ENCODE assay signal across 8 mouse cellular contexts in genomic region chr13:49215128-49215503, GRCm38 (mm10). TPM values are rescaled to one million over a fixed set of nuclear protein-coding genes. Genes with fewer than 3 reads are reported as not detected.
DNase-seq lines count a peak whose midpoint lies in the region; ATAC-seq and TF ChIP-seq lines count a peak whose summit lies in the region.

No protein-coding gene starts in this region.

- WGBS in limb, embryonic 12.5 days, result 10% methylated on average over 5 of the region's 5 CpGs
- WGBS in small intestine, adult 2 months, result 18% methylated on average over 5 of the region's 5 CpGs

- peak overlapping the region; percentile 96 for H3K4me3 ChIP-seq in megakaryocyte, embryonic 14.5 days (replicated peaks)
- H3K4me3 ChIP-seq in limb, embryonic 12.5 days (replicated peaks), result peak overlapping the region; percentile 84
- H3K4me3 ChIP-seq in small intestine, adult 2 months (ENCODE audit: low read depth, low read length), result peak overlapping the region; percentile 86

- peak; percentile 61 for DNase-seq in cerebellum, adult 9-10 months
- DNase-seq in cerebellum, adult 18-20 months, result no peak
- DNase-seq in gastrocnemius, postnatal 4 days (ENCODE audit: low spot score in 2 of 2), result no peak
- DNase-seq in urinary bladder, postnatal 4 days (ENCODE audit: low spot score in 2 of 2), result no peak

- H3K27ac ChIP-seq in limb, embryonic 12.5 days, result no peak overlapping the region
- peak overlapping the region; percentile 69; the same call in 1 of the 2 replicates for H3K27ac ChIP-seq in small intestine, adult 2 months (ENCODE audit: insufficient read depth, low read depth, low read length)

- peaks cover 5% of the 10 kb centered on the region for H3K27me3 ChIP-seq in megakaryocyte, embryonic 14.5 days (replicated peaks)
- H3K27me3 ChIP-seq in limb, embryonic 12.5 days, result no peaks in the 10 kb centered on the region
- H3K27me3 ChIP-seq in small intestine, adult 2 months (ENCODE audit: control insufficient read depth, insufficient read depth, low read length), result no peaks in the 10 kb centered on the region

- no peaks in the 10 kb centered on the region for H3K9me3 ChIP-seq in megakaryocyte, embryonic 14.5 days
- no peaks in the 10 kb centered on the region for H3K9me3 ChIP-seq in limb, embryonic 12.5 days

- no peak for ATAC-seq in megakaryocyte, adult 5-6 weeks (ENCODE audit: poor library complexity, severe bottlenecking)
- no peak for ATAC-seq in limb, embryonic 12.5 days (ENCODE audit: insufficient number of reproducible peaks, insufficient read depth, low FRiP score, low TSS enrichment, low read depth)

- peak overlapping the region; percentile 83 for H3K9ac ChIP-seq in limb, embryonic 12.5 days (replicated peaks)

- H3K4me1 ChIP-seq in megakaryocyte, embryonic 14.5 days, result peaks cover 86% of the 10 kb centered on the region
- peaks cover 39% of the 10 kb centered on the region for H3K4me1 ChIP-seq in limb, embryonic 12.5 days (replicated peaks)
- H3K4me1 ChIP-seq in small intestine, adult 2 months (ENCODE audit: control insufficient read depth, insufficient read depth, insufficient read length, low read length), result peaks cover 14% of the 10 kb centered on the region

- no peak for TF ChIP-seq CTCF in small intestine, adult 2 months (IDR thresholded peaks at IDR 0.05; ENCODE audit: extremely low read depth, insufficient read length, insufficient replicate concordance, low read depth, low read length)

- peaks cover 30% of the 10 kb centered on the region for H3K36me3 ChIP-seq in megakaryocyte, embryonic 14.5 days (replicated peaks; ENCODE audit: low read length)
- H3K36me3 ChIP-seq in limb, embryonic 12.5 days, result no peaks in the 10 kb centered on the region
- no peaks in the 10 kb centered on the region for H3K36me3 ChIP-seq in small intestine, adult 2 months (ENCODE audit: control insufficient read depth, insufficient read depth, low read length)

- peak overlapping the region; percentile 76 for H3K4me2 ChIP-seq in limb, embryonic 12.5 days

- no peak for TF ChIP-seq POLR2A in small intestine, adult 2 months (IDR thresholded peaks at IDR 0.05; ENCODE audit: low read depth, low read length)

RNA-seq across cellular contexts. Expression of gene Card19, which starts 0.7 kb away (rescaled TPM):
- 534 and 845 TPM in 2 replicates for polyA plus RNA-seq in megakaryocyte, embryonic 14.5 days (2012; ENCODE audit: insufficient read depth, low replicate concordance)
- total RNA-seq in megakaryocyte, adult 5-6 weeks (2015), result 85.5 and 103 TPM in 2 replicates
- 91.0 and 123 TPM in 2 replicates for total RNA-seq in megakaryocyte, adult 5-6 weeks (2017)
- 43.5 and 45.2 TPM in 2 replicates for polyA plus RNA-seq in limb, embryonic 12.5 days (2016; fragmentation: Nextera tagmentation; extraction: Ambion mirVana)
- polyA plus RNA-seq in small intestine, adult 2 months (2012; rRNA removed), result 107 and 237 TPM in 2 replicates
- total RNA-seq in gastrocnemius, postnatal 4 days (2021), result 10 to 100 TPM; 54.5 to 62.9 TPM

RNA-seq across cellular contexts. Expression of gene Ninj1, which starts 27.8 kb away (rescaled TPM):
- 422 and 866 TPM in 2 replicates for polyA plus RNA-seq in megakaryocyte, embryonic 14.5 days (2012; ENCODE audit: insufficient read depth, low replicate concordance)
- 76.1 and 81.6 TPM in 2 replicates for total RNA-seq in megakaryocyte, adult 5-6 weeks (2015)
- total RNA-seq in megakaryocyte, adult 5-6 weeks (2017), result 33.4 and 48.2 TPM in 2 replicates
- polyA plus RNA-seq in limb, embryonic 12.5 days (2016; fragmentation: Nextera tagmentation; extraction: Ambion mirVana), result 31.4 and 35.3 TPM in 2 replicates
- 53.6 and 84.7 TPM in 2 replicates for polyA plus RNA-seq in small intestine, adult 2 months (2012; rRNA removed)
- total RNA-seq in gastrocnemius, postnatal 4 days (2021), result 10 to 100 TPM; 23.7 to 26.1 TPM

RNA-seq across cellular contexts. Expression of gene Susd3, which starts 33.4 kb away (rescaled TPM):
- polyA plus RNA-seq in megakaryocyte, embryonic 14.5 days (2012; ENCODE audit: insufficient read depth, low replicate concordance), result 289 and 697 TPM in 2 replicates
- total RNA-seq in megakaryocyte, adult 5-6 weeks (2015), result 44.4 and 49.1 TPM in 2 replicates
- total RNA-seq in megakaryocyte, adult 5-6 weeks (2017), result 39.6 and 42.3 TPM in 2 replicates
- polyA plus RNA-seq in limb, embryonic 12.5 days (2016; fragmentation: Nextera tagmentation; extraction: Ambion mirVana), result 0.95 and 1.0 TPM in 2 replicates
- polyA plus RNA-seq in small intestine, adult 2 months (2012; rRNA removed), result 3.2 and 5.1 TPM in 2 replicates
- total RNA-seq in gastrocnemius, postnatal 4 days (2021), result 1 to 10 TPM in 1 of 2 experiments, under 1 TPM in 1; 0.61 to 1.5 TPM

Comparison
In these comparisons a context has a peak if more than half of its experiments do, and no peak if none do; other contexts are left out.
1. RNA of gene Susd3, which starts 33.4 kb away (polyA plus RNA-seq): 289 to 697 TPM in megakaryocyte, embryonic 14.5 days; 3.2 to 5.1 TPM in small intestine, adult 2 months and 0.95 to 1.0 TPM in limb, embryonic 12.5 days; every median in the first group is over 10 times any median in the second.
2. Peak in every context shown above with its lines, with median percentiles within 50 percentile points of each other: H3K4me3 ChIP-seq.